Mouse (Mus musculus) olfactory bulb, adult 2 months (tissue): ENCODE results near the gene Hunk.

ENCODE experiments used
- CTCF ChIP-seq: fragments of 200-500 bp; IDR thresholded peaks from 2 replicates; pipeline ENCODE4 v1.5.1; 2012; ENCODE audit warnings: low read depth, mild to moderate bottlenecking, low read length, moderate library complexity; ENCODE audit not compliant: insufficient read depth
- POLR2A ChIP-seq: fragments of 200-500 bp; IDR thresholded peaks from 2 replicates; pipeline ENCODE4 v1.6.1; 2012; ENCODE audit warnings: mild to moderate bottlenecking, low read depth, low read length, moderate library complexity; ENCODE audit not compliant: insufficient read depth

DNA sequence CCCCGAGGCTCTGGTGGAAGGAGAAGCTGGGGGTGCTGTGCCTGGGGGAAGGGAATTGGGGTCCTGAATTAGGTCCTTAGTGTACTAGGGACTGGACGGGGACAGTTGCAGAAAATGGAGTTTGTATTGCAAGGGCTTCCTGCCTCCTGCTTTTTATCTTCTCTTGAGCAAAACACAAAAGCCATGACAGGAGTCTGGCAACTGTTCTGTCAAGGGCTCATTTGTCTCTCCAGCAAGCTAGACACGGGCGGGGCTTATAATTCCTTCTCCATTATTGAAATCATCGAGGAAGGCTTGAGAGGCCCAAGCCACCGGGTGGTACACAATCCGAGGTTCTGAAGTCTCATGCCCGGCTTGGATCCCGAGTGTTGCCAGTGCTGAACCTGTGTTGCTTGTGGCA, 38.6 kb downstream of the Hunk start:
- TF ChIP-seq CTCF (no peak), POLR2A (no peak)
